Mouse (Mus musculus): ENCODE measurements around the gene Isca1.
A peak's percentile ranks its signal among the peaks of the same experiment; 100 is the strongest.
"Not testable (repeated sequence)": the region's sequence is repeated elsewhere in the genome, so short reads cannot be mapped to it uniquely, and the experiment has no call there.

Isca1 gene

DNA sequence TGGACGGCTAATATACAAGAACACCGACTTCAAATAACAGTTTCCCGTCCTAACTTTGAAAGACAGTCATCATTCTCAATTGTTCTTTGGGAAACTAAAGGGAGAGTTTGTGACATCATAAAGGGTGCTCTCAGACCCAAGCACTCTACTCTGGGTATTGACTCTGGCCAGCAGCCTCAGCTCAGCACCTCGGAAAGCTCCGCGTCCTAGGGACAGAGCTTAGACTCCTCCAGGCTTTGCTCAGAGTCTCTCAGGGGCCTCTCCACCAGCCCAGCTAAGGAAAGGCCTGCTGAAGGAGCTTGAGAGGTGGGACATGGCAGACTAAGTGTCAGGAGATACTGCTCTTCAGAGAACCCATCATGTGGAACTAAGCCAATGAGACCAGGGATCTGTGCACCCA is 23.4 kb downstream of the Isca1 start:
- DNase-seq, result no peak

DNA sequence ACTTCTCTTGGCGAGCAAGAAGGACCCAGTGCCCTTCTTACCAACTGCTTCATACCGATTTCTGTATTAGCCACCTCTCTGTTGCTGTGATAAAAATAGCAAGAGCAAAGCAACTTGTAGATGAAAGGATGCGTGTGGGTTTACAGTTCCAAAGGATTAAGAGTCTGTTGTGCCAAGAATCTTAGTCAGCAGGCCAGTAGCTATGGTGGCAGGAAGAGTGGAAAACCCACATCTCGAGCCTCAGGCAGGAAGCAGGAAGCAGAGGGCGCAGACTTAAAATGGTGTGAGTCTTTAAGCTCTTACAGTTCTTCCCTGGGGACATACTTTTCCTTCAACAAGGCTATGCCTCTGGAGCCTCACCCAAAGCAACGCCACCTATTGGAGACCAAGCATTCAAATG is 24.1 kb downstream of the Isca1 start:
- DNase-seq, result no peak

DNA sequence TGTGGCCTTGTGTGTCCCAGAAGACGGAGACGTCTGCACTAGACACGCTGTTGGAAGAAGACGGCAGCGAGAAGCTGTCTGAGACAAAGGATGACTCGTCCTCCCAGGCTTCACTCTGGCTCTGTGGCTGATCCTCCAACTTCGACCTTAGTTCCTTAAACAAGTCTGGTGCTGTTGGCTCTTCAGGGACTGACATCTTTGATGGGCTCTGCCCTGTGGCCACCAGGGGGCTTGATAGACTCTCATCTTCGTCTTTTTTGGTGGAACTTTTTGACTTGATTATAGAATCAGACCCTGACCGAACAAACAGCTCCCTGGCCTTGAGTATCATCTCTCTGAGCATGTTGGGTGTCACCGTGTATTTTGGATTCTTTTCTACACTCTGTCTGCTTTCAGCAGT is 27.9 kb downstream of the Isca1 start:
- DNase-seq, result no peak

DNA sequence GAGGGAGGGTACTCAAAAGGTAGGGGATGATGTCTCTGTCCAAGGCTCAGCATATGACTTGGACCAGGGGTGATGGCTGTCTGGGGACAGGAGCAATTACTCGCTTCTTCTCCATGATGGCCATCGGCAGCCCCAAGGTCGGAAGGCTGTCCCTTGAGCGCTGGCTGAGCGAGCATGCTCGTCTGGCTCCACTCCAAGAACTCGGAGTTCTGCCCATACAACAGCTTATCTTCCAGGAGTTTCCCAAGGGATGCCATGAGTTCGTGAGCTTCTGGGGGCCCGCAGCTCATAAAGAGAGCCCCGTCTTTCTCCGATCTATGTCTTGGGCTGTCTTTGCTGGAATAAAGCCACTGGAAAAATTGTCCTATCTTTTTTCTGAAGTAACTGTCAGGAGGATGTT is 28.5 kb downstream of the Isca1 start:
- no peak for DNase-seq

DNA sequence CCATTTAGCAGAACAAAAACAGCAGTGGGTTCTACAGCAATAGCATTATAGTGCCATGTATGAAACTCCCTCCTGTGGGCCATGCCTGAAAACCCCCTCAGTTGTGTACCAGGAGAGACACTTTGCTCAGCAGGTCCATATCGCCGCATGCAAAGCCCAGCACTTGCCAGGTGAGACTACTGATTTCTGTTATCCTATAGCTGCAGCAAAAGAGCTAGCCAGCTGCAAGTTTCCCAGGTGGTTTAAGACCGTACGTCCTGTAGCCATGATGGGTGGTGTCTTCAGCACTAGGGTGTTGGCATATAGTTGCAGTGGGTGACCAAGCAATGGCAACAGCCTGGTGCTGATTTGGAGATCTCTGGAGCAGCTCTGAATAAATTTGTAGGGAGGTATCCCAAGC is 30.2 kb downstream of the Isca1 start:
- DNase-seq, result no peak

DNA sequence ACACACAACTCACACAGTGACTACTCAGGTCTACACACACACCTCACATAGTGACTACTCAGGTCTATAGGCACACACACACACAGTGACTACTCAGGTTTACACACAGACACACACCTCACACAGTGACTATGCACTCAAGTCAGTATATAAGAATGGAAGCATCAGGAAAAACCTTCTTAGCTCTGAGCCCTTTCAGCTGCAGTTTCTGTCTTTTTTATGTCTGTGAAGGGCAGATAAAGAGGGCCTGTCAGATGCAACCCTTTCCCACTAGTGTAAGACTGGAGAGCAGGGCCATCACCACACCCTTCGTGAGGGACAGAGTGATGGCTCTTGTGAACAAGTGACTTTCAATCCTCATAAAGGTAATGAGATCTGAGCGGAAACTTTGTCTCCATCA is 31.2 kb downstream of the Isca1 start:
- no peak for DNase-seq

DNA sequence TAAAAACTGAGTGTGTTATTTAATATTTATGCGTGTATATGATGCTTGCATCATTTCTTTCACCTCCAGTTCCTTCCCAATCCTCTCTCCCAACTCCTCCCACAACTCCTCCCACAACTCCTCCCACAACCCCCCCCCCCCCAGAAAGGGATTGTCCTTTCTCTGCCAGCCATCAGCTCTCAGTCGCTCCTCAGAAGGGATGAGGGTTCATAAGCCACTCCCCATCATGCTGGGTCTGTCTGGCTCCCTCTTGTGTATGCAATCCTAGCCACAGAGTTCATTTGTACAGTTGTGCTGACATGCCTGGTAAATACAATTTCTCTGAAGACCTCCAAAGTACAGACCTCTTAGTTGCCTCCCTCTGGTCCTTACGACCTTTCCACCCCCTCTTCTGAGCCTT is 34.4 kb downstream of the Isca1 start:
- no peak for DNase-seq

DNA sequence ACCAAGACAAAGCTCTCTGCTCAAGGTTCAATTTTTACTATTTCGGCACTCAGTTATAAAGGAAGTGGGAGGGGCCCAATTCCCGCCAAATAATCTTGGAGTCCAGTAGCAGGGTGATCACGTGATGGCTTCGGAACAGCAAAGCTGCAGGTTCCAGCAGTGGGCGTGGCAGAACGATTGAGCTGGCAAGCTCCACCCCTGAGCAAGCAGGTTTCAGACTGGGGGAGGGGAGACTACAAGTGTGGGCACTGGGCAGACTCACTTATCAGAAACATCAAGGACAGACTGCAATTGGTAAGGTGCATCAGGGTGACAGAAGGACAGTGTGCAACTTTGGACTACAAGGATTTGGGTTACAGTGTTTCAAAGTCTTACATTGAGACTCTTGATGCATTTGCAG is 35.3 kb downstream of the Isca1 start:
- not testable (repeated sequence) for DNase-seq

DNA sequence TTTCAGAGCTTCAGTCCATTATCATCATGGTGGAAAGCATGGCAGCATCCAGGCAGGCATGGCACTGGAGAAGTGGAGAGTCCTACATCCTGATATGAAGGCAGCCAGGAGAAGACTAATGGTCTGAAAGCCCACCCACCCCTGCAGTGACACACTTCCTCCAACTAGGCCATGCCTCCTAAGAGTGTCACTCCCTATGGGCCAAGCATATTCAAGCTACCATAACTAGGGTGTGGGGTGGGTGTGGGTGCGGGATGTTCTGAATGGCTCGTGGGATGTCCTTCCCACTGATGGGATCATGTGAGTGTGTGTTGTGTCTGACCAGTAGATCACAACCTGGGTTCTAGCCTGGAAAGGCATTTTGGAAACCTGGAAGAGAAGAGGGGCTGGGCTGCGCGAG is 35.7 kb downstream of the Isca1 start:
- DNase-seq, result no peak

DNA sequence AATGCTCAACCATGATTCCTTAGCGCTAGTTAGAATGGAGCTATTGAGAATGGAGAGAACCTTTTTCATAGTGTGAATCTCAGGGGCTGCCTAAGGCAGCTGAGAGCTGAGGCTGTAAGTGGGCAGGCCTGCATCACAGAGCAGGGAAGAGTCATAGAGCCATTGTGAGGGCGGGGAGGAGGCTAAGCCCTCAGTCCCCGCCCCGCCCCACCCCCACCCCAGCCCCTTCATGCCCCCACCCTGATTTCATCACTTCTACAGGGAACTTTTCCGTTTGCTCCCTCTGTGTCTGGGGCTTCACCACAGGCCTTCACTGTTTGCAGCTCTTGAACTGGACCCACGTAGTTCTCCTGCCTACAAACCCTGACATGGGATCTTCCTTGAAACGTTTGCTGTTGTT is 38.0 kb downstream of the Isca1 start, which contains the start of gene Spata31d1d:
TSS of gene Spata31d1d (minus strand) at position 101 of the 400 bp plus-strand sequence.
- no peak for DNase-seq

DNA sequence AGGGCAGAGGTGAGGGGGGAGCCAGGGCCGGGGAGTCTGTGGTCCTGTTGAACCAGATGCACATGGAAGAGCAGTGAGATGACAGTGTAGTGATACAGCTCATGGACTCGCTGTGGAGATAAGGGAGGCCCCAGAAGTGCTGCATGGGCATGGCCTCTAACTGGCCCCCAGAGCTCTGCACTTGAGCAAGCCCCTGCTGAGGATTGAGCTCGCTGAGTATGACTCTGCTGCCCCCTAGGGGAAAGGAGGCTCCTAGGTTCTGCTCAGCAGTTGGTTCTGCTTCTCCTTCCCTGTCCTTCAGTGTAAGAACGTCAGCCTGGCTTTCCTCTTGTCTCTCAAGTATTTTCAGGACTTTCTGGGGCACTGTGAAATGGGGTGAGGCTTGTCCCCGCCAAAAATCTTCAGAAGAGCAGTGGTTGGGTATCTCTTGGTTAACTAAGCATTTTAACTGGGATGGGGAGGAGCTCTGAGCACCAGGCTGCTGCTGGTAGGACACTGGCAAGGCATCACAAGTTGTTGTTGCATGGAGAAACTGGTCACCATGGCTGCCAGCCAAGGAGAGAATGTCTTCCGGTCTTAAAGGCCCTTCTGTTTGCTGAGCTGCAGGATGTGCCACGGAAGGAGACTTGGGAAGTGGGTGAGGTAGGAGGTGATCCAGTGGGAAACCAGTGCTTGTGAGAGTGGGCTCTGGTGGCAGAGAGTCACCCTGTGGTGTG is 41.1 kb downstream of the Isca1 start:
- DNase-seq, result peak; percentile 56

DNA sequence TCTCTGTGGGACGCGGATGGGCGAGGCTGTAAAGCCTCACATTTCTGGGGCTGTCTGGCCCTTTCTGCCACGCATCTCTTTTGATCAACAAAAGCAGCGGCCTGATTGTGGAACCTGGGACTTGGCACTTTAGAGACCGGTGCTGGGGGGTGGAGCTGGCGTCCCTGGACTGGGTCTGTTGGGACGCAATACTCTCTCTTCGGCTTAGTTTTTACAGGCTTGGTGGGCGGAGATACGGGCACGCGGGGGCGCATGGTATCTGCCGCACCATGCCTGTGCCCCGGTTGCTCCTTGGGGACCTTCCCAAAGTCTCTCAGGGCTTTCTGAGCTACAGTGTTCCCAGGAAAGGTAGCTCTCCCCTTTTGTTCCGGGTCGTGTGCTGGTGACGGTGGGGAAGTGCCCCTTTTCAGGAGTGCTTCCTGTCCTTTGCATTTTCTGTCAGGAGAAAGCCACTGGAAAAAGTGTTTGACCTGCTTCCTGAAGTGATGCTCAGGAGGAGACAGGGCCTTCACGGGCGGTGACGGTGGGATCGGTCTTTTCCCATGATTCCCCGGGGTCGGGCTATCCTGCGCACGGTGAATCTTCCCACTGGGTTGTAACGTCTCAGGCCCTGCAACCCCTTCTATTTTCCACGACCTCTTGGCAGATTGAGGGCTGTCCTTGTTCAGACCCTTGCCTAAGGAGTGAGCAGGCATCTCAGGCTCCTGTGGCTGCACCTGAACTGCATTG is 43.3 kb downstream of the Isca1 start:
- no peak for DNase-seq

DNA sequence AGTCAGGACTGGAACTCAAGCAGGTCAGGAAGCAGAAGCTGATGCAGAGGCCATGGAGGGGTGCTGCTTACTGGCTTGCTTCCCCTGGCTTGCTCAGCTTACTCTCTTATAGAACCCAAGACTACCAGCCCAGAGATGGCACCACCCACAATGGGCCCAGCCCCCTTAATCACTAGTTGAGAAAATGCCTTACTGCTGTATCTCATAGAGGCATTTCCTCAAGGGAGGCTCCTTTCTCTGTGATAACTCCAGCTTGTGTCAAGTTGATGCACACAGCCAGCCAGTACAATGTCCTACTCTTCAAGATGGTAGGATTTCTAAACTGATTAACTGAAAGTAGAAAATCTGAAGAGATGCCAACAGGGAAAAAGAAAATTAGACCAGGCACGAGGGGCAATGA is 47.5 kb downstream of the Isca1 start:
- DNase-seq, result not testable (repeated sequence)

DNA sequence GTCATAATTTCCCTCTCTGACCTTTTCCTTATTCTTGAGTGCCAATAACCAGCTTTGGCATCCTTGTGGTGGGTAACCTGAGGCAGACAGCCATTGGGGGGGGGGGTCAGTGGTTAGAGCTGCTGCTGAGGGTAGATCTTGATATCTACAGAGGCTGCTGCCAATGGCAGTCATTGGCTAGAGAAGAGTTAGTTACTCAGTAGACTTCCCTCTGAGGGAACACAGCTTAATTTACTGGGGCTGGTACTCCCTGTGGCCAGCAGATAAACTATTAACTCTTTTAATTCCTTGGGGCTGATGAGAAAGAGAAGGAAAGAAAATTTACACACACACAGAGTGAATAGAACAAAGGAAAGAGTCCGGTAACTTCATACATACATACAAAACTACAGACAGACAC is 50.1 kb downstream of the Isca1 start:
- no peak for DNase-seq

DNA sequence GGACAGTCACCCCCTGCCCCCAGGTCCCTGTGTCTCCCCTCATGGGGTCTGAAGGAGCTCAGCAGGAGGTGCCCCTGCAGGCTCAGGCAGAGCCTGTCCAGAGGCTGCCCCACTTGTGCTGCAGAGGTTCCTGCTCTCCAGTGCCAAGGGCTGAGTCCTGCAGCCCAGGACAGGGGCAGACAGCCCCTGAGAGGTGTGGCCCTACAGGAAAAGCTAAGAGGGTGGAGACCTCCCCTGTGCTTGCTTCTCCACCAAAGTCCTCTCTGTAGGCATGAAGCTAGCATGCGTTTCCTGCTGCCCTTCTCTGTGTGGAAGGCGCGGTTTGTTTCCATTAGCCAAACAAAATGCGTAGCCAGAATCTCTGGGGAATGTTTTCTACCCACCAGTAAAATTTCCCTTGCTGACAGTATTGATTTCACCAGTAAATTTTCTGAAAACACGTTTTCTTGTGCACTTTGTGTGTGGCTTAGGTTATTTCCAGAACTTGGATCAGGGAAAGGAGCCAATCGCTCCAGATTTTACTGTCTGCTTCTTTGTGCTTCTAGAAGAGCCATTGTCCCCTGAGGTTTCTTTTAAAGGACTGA is 50.7 kb downstream of the Isca1 start:
- peak; percentile 13 for DNase-seq

DNA sequence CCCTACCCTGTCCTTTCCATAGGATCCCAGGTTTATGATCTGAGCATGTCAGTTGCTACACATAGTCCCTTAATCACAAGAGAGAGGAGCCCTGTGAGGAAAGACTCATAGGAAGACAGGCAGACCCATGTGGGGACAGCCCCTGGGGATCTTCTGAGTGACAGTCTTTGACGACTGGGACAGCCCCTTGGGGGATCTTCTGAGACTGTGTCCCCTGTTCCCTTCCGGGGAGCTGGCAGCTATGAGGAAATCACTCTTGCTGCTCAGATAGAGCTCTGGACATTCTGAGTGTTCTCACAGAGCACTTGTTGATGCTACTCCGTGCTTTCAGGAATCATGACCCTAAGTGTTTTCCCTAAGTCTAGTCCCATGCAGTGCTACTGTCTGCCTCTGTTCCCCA is 55.9 kb downstream of the Isca1 start:
- DNase-seq, result no peak

DNA sequence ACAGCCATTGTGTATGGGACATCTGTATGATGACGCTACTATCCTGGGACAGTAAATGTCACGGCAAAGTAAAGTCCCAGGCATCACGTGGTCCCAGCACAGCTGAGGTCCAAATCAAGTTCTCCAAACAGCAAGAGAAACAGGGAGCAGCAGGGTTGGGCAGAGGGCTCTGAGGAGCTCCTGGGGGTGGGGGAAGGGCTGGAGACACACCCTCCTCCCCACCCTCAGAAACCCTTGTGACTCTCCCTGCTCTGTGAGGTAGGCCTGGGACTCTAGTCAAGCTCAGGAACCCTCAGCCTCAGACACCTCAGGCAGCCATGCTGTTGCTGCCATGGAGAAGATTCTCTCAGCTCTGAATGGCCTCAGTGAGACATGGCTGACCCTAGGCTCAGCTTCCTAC is 57.6 kb downstream of the Isca1 start, which contains the start of gene Spata31d1b:
TSS of gene Spata31d1b (plus strand) at position 301 of the 400 bp plus-strand sequence.
- DNase-seq, result not testable (repeated sequence)

DNA sequence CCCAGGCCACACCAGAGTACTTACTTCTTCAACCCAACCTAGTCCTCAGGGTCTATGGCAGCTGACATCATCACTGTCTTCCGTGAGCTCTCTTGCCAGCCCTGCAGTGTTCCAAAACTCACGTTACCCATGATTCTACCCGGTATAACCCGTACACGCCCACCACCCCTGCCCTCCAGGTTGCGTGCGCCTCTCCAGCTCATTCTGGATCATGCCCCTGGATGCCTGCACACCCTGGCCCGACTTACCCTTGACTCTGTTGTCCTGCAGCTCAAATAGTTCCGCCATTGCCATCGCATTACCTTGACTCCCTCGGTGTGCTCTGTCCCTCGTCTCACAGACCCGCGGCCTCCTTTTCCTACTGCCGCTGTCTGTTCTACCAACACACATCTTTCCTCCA is 59.4 kb downstream of the Isca1 start, which contains the start of gene Spata31d1a:
TSS of gene Spata31d1a (minus strand) at position 101 of the 400 bp plus-strand sequence.
- DNase-seq, result no peak

Measured in kidney, adult 11 months (tissue).